Mouse (Mus musculus) layer of hippocampus, adult 9-10 months (tissue): ENCODE data around the gene Tk1.

Experiments
- DNase-seq: peaks from one replicate; pipeline ENCODE4 v3.0.0; 2022; ENCODE audit warnings: low spot score

Tk1 gene

DNA sequence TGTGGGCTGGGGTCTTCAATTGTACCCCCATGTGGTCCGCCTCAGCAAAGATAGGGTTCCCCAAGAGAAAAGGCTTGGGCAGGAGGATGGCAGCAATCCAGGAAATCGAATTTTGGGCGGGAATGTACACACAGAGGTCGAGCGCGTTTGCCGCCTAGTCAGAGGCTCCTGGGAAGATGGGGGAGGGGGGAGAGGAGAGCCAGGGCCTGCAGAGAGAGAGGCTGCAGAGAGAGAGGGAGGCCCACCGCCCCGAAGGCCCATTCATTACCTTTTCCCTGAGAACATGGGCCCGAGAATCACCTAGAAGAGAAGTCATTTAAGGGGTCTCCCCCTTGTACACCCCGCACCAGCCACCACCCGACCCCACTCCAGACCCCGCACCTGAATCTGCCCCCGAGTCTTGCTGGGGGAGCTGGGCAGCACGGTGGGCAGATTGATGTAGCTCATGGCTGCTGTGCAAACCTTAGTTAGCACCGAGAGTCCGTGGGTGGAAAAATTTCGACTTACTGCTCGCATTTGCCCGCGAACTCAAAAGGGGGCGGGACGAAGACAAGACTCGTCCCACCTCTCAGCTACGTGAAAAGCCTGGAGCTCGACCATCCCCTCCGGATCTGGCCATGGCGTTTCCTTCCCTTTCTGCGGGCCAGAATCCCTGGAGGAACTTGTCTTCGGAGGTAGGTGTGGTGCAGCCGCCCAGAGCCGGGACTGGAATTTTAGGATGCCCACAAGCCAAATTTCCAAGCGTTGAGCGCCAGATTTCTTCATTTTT is at the start of gene Tk1, which contains the start of gene Afmid:
Gene Tk1, minus strand, starts transcription at position 760 of the 769 bp plus-strand sequence.
Gene Afmid, plus strand, starts transcription at position 592 of the 769 bp plus-strand sequence.
- no peak for DNase-seq

GRCm38 (mm10) chr11:117875681-117876080 is 49.8 kb upstream of the Tk1 start:
- DNase-seq = no peak

GRCm38 (mm10) chr11:117874419-117874818 is 48.5 kb upstream of the Tk1 start:
- no peak for DNase-seq

DNA sequence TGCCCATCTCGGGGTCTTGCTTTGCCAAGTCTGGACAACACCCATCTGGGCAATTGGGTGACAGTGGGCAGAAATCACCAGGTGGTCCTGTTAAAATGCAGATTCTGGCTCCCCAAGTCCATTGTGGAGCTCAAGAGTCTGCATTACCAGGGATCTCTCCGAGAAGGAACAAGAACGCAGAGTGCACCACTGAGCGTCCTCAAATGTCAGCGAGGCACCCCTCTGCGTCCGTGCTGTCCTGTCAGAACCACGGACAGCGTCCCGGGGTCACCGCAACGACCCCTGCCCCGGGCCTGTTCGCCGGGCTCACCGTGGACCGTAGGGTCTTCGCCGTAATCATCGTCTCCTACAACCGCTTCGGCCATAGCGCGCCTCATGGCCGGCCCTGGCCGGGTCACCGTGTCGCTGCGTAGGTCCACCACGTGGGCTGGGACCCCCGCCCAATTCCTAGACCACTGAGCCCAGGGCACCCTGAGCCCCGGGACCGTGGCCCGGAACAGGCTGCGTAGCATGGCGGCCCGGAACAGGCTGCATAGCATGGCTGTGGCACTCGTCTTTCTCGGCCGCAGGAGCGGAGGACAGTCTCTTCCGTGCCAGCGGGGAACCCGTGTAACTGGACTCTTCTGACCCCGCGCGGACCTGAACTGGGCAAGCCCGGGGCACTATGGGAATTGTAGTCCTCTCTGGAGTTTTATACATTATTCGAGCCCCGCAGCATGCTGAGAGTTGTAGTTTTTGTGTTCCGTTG is 47.1 kb upstream of the Tk1 start, which contains the start of gene Tha1:
Gene Tha1, minus strand, starts transcription at position 621 of the 748 bp plus-strand sequence.
- peak; percentile 54 for DNase-seq

DNA sequence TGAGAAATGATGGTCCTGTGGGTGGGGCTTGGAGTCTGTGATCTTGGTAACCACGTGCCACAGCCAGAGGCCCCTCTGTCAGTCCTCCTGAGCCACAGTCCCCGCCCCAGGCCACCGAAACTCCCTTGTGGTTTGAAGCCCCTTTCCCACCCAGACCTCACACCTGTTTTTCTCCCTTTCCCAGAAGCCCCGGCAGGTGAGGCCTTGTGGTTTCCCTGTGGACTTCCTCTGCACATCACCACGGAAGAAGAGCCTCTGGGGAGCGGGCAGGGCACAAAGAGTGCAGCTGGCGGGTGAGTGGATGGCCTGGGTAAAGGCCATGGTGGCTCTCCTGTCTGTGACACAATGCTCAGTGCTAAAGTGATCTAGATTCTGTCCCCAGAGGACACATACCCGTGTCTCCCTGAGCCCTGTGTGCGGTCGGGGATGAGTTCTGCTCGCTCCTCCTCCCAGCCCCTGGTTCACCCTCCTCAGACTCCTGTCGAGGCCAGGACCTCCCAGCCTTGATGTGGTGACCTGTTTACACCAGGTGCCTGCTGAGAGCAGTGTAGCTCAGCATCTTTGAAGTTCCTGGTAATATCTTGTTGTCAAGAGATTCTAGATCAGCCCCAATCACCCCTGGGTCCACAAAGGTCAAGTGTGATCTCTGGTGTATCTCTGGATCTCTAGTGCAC is 46.2 kb upstream of the Tk1 start:
- DNase-seq = no peak

GRCm38 (mm10) chr11:117871376-117871775 is 45.5 kb upstream of the Tk1 start:
- no peak for DNase-seq

DNA sequence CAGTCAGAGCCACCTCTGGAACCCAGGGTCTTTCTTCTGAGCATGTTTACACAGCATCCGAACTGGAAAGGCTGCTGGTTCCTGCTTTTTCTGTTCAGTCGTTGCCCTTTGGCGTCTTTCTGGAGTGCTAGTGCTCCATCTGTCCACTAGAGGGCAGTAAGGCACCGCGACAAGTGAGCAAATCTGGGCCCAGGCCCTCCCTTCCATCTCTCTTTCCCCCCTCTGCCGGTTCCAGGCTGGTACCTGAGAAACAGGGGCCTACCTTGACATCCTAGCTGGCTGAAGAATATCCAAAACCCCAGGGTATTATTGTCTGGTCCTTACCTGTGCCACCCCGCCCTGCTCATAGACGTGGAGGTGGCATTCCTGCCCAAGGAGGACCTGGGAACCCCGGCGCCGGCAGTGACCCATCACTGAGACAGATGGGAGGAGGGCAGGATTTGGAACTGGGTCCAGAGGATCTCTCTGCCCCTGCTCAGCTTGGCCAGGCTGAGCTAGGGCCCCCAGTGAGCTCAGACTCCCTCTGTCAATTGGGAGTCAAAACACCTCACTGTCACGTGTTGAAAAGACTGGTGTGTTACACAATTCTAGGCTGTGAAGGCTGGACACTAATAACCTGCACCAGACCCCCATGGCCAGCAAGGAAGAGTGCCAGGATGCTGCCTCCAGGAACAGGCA is 44.9 kb upstream of the Tk1 start:
- peak; percentile 79 for DNase-seq

DNA sequence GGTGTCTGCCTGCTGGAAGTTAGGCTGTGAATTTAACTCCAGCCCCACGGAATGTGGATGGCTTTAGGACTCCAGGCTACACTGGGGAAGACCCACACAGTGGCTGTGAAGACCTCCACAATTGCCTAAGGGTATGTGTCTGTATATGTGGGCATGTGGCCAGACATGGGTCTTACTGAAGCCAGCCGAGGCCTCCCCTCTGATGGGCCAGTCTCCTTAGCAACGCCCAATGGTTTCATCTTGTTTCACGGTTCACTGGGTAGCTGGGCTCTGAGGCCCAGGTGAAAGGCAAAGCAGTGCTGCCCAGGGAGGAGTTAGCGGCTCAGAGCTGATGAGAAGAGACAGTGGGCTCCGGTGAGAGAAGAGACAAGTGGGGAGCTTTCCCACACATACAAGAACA is 40.1 kb upstream of the Tk1 start:
- DNase-seq = no peak

- no peak for DNase-seq
Measured at GRCm38 (mm10) chr11:117864805-117865204, 38.9 kb upstream of the Tk1 start.

DNA sequence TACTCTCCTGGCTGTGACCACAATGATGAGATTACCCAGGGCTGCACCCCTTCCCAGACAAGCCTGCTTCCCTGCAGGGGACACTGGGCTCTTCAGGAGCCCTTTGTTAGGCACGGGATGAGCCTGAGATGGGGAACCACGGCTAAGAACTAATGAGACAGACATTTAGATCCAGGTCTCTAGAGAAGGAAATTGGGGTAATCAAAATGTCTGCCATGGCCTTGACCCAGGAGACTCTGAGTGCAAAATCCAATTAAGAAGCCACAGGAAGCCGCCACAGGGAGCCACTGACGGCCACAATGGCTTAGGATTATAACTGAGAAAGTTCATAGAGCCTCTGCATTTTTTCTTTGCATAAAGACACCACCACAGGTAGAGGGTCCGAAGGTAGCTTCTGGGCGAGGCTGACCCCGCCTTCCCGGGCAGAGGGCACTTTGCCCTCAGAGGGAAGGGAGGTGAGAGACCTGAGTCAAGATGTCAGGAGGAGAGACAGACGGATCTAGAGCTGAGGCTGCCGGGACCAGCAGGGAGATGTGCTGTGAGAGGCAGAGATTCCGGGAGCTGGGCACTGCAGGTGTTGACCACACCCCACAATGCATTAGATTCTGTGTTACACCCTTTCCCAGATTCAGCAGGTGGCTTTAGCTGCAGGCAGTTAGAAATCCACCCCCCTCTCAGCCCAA is 37.4 kb upstream of the Tk1 start:
- no peak for DNase-seq

GRCm38 (mm10) chr11:117860601-117861000 is 34.7 kb upstream of the Tk1 start, which contains the start of gene Tmem235:
Tmem235 (plus strand) TSS chr11:117860752.
- DNase-seq = no peak

DNA sequence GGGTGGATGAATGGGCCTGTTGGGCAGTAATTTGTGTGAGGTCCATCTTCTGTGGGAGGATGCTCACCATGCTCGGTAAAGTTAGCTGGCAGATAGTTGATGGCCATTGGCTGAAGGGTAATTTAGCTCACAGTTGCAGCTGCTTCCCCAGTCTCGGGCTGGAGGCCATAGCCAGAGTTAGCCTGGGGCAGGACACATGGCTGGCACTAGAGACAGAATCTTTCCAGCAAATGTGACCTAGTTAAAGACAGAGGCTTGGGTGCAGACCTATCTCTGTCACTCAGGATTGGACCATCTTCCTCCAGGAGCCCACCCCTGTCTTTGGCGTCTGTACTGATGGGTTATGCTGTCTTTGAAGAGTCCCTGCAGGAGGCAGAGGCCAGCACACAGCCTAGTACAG is 32.5 kb upstream of the Tk1 start:
- no peak for DNase-seq

DNA sequence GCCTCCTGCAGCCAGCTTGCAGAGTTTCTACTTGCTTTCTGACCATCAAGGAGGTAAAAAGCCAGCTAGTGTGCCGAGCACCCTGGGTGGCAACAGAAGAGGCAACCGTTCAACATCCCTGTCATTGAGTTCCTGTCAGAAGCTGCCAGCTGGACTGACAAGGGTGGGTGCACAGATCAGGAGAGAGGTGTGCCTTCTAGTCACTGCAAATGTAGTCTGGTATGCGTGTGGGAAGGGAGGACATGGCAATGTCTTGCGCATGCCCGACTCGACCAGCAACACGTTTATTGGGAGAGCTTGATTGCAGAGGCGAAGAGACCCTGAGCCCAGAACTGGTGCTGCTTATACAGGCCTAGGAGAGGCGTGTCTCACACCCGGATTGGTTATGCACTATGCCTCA is 31.6 kb upstream of the Tk1 start:
- no peak for DNase-seq

- DNase-seq = no peak
Measured at GRCm38 (mm10) chr11:117855975-117856374, 30.1 kb upstream of the Tk1 start.

GRCm38 (mm10) chr11:117855360-117855759 is 29.5 kb upstream of the Tk1 start:
- DNase-seq = no peak

- DNase-seq = no peak
Measured at GRCm38 (mm10) chr11:117854241-117854640, 28.3 kb upstream of the Tk1 start.

- no peak for DNase-seq
Measured at GRCm38 (mm10) chr11:117852875-117853274, 27.0 kb upstream of the Tk1 start.

GRCm38 (mm10) chr11:117848985-117849671 is 23.2 kb upstream of the Tk1 start, which contains the start of gene Birc5:
Birc5 (plus strand) TSS chr11:117849251.
- peak; percentile 87 for DNase-seq

DNA sequence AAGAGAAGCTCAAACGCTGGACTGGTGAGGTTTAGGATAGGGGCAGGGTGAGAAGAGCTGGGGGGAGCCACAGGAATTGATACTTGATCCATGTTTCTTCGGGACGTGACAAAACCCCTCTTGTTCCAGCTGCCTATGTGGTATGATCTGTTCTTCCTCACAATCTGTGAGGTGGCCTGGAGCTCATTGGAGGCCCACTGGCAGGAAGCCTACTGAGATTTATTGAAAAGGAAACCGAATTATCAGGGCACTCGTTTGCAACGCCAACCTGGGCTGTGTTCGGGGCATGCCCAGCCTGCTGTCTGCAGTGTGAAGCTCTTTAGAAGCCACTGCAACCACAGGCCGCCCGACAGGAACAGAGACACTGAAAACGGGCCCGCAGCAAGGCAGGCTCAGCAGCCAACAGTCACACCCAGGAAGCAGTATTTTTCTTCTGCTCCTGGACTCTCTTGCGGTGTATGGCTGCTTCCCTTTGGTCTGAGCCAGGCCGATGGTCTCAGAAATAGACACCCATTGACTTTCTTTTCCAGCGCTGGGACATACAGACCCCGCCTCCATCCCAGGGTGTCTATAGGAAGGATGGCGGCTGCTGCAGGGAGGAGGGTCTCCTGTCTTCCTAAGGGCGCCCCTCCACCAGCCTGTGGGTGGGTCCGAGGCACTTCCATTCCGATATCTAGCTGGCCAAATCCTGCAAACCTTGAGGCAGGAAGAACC is 22.5 kb upstream of the Tk1 start:
- no peak for DNase-seq

DNA sequence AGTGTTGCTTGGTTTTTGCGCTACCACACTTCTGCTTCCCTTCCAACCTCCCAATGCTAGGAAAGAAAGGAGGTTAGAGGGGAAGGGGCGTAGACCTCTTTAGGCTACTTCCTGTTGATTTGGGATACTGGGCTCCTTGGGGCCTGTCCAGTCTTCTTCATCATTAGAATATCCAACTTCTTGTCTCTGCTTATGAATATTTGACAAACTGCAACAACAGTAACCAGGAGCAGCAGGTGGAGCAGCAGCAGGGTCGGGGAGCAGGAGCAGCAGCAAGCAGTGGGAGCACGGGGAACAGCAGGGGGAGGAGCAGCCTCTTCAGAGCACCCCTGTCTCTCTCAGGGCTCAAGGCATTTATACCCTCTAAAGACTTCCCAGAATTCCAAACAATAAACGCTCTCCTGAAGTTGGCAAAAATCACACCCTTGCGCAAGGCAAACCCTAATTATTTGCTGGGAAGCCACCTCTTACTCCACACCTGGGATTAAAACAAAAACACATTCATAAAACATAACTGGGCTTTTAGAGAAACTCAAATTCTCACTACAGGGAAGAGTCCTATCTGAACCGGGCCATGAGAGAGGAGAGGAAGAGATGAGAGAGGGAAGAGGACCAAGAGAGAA is 21.8 kb upstream of the Tk1 start:
- no peak for DNase-seq
